Mouse (Mus musculus) cortical plate, adult 2 months (tissue): ENCODE measurements around the gene Atm.

Experiments
- CTCF ChIP-seq: fragments of 200-500 bp; IDR thresholded peaks from 2 replicates; pipeline ENCODE4 v1.5.1; 2011; ENCODE audit warnings: mild to moderate bottlenecking, control low read depth, low read length; ENCODE audit not compliant: insufficient read depth; ENCODE audit errors: extremely low read depth
- POLR2A ChIP-seq: fragments of 200-500 bp; IDR thresholded peaks from 2 replicates; pipeline ENCODE4 v1.6.1; 2011; ENCODE audit warnings: mild to moderate bottlenecking, low read length, control low read depth; ENCODE audit not compliant: insufficient read depth; ENCODE audit errors: extremely low read depth

DNA sequence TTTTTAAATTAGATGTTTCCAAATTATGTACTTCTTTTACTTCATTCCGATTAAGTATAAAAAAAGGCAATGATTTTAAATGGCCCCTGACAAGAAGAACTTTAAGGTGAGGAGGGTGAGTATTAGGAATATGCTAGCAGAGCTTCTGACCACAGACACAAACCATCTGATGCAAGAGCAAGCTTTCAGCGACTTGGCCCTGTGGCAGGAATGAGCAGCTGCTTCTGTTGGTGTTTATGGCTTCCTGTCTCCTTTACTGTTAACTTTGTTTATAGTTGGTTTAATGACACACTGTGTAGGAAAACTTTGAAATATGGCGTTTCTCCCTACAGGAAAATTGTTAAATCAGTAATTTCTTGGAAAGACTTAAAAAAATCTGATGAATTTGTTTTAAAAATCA is 108.9 kb downstream of the Atm start:
- TF ChIP-seq POLR2A (no peak), CTCF (no peak)
